Mouse (Mus musculus) lung, embryonic 15.5 days (tissue): ENCODE data around the gene Asic2. TPM values are rescaled to one million over a fixed set of nuclear protein-coding genes. Genes with fewer than 3 reads are reported as not detected.

Source experiments
- ATAC-seq: fragments of 200-750 bp; cut with Nextera tagmentation; 2 replicates; pipeline ENCODE4 v1.8.0; 2017; ENCODE audit warnings: moderate number of reproducible peaks, borderline replicate concordance; ENCODE audit not compliant: low FRiP score, low TSS enrichment; ENCODE audit errors: extremely low read depth
- H3K27ac ChIP-seq: fragments of 300-500 bp; sonication (generic); 2 replicates; pipeline ENCODE4 v1.5.1; 2015; ENCODE audit warnings: moderate library complexity, mild to moderate bottlenecking, inconsistent platforms
- H3K27me3 ChIP-seq: fragments of 300-500 bp; sonication (generic); 2 replicates; pipeline ENCODE4 v1.6.1; 2015; ENCODE audit warnings: inconsistent platforms
- H3K36me3 ChIP-seq: fragments of 300-500 bp; sonication (generic); 2 replicates; pipeline ENCODE4 v1.6.1; 2015; ENCODE audit warnings: inconsistent platforms
- H3K4me1 ChIP-seq: fragments of 300-500 bp; sonication (generic); 2 replicates; pipeline ENCODE4 v1.6.1; 2015; ENCODE audit warnings: inconsistent platforms
- H3K4me2 ChIP-seq: fragments of 300-500 bp; sonication (generic); 2 replicates; pipeline ENCODE4 v1.6.1; 2015; ENCODE audit warnings: inconsistent platforms, mild to moderate bottlenecking, moderate library complexity
- H3K4me3 ChIP-seq: fragments of 300-500 bp; sonication (generic); 2 replicates; pipeline ENCODE4 v1.5.1; 2015; ENCODE audit warnings: mild to moderate bottlenecking, inconsistent platforms
- H3K9ac ChIP-seq: fragments of 300-500 bp; sonication (generic); 2 replicates; pipeline ENCODE4 v1.6.1; 2015; ENCODE audit warnings: inconsistent platforms
- H3K9me3 ChIP-seq: fragments of 300-500 bp; sonication (generic); 2 replicates; pipeline ENCODE4 v1.6.1; 2016; ENCODE audit warnings: inconsistent platforms
- WGBS: fragments of 180-500 bp; shearing (Covaris S2); methylation state at CpG from one replicate; pipeline ENCODE4 v1.1.7; 2015; 5-methylcytosine and 5-hydroxymethylcytosine counted together
- polyA plus RNA-seq: library from polyadenylated mRNA; unstranded; fragments of >200 nt; fragmentation: Nextera tagmentation; extraction: Ambion mirVana; gene quantifications from 2 replicates; pipeline ENCODE4 v1.2.1, GENCODE M21; 2015

The Asic2 gene
- polyA plus RNA-seq, 1 experiment from 2014 or later: 0.37 TPM

DNA sequence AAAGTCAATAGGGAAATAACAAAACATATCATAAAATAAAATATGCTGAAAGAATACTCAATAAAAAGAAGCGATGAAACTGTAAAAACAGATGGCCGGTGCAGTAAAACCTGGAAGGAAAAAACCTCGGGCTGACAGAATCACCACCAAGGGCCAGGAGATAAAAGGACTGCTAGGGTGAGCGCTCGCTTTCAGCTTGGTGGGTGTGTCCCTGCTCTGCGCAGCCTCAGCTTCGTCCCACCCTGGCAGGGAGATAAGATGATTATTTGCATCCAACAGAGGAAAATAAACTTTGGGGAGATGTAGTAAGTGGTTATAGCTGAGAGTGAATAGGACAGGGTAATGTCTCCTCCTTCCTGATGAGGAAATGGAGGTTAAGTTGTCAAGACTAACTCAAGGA lies 1113.3 kb downstream of the Asic2 start:
- Histone ChIP-seq H3K9me3 (no peaks in the 10 kb centered on the region), H3K4me2 (no peak overlapping the region), H3K27me3 (0 out of 2 replicates have a peak, but pooled peaks cover under 1% of the 10 kb centered on the region), H3K4me3 (no peak overlapping the region), H3K27ac (no peak overlapping the region), H3K4me1 (peaks cover 14% of the 10 kb centered on the region), H3K9ac (no peak overlapping the region), H3K36me3 (no peaks in the 10 kb centered on the region)
- no peak for ATAC-seq
- WGBS: 43% methylated on average over 7 of the region's 7 CpGs

- no peaks in the 10 kb centered on the region for H3K9me3 ChIP-seq
- H3K4me1 ChIP-seq: peaks cover 14% of the 10 kb centered on the region
- H3K4me2 ChIP-seq: no peak overlapping the region
- no peak overlapping the region for H3K4me3 ChIP-seq
- ATAC-seq: no peak
- H3K27me3 ChIP-seq: no peaks in the 10 kb centered on the region
- 80% methylated on average over 11 of the region's 11 CpGs for WGBS
- H3K27ac ChIP-seq: no peak overlapping the region
- no peaks in the 10 kb centered on the region for H3K36me3 ChIP-seq
- no peak overlapping the region for H3K9ac ChIP-seq
Measured at GRCm38 (mm10) chr11:80854430-80854829, 1113.8 kb downstream of the Asic2 start.

DNA sequence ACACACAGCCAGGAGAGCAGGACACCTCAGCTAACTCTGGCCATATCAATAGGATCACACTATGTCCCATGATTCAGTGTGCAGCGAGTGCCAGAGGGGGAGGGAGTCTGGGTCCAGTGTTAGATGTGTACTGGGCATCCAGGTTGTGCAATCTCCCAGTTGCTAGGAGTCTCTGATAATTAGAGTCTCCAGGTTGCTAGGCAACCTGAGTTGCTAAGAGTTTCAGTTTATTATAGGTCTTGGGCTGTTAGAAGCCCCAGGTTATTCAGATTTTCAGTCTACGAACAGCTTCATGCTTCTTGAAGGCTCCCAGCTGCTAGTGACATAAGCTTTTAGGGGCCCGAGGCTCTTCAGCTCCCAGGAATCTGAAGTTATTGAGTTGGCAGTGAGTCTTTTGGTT lies 1115.2 kb downstream of the Asic2 start:
- peak; percentile 52; the same call in 1 of the 2 replicates for ATAC-seq
- Histone ChIP-seq H3K9me3 (no peaks in the 10 kb centered on the region), H3K27ac (no peak overlapping the region), H3K4me3 (no peak overlapping the region), H3K4me2 (no peak overlapping the region), H3K4me1 (peaks cover 14% of the 10 kb centered on the region), H3K9ac (no peak overlapping the region), H3K27me3 (no peaks in the 10 kb centered on the region), H3K36me3 (no peaks in the 10 kb centered on the region)
- 15% methylated on average over 3 of the region's 3 CpGs for WGBS

- Histone ChIP-seq H3K27me3 (no peaks in the 10 kb centered on the region), H3K4me2 (no peak overlapping the region), H3K9ac (no peak overlapping the region), H3K4me1 (peaks cover 14% of the 10 kb centered on the region), H3K27ac (no peak overlapping the region), H3K4me3 (no peak overlapping the region), H3K36me3 (no peaks in the 10 kb centered on the region), H3K9me3 (no peaks in the 10 kb centered on the region)
- ATAC-seq: no peak
- WGBS: 44% methylated on average over 5 of the region's 5 CpGs
Measured at GRCm38 (mm10) chr11:80851859-80852258, 1116.4 kb downstream of the Asic2 start.

- no peak for ATAC-seq
- Histone ChIP-seq H3K4me2 (no peak overlapping the region), H3K27ac (no peak overlapping the region), H3K36me3 (no peaks in the 10 kb centered on the region), H3K4me3 (no peak overlapping the region), H3K9ac (no peak overlapping the region), H3K9me3 (no peaks in the 10 kb centered on the region), H3K27me3 (no peaks in the 10 kb centered on the region), H3K4me1 (peaks cover 12% of the 10 kb centered on the region)
- WGBS: 59% methylated on average over 5 of the region's 5 CpGs
Measured at GRCm38 (mm10) chr11:80848131-80848530, 1120.1 kb downstream of the Asic2 start.

- H3K4me2 ChIP-seq: no peak overlapping the region
- H3K36me3 ChIP-seq: no peaks in the 10 kb centered on the region
- peak; percentile 45; the same call in 1 of the 2 replicates for ATAC-seq
- H3K9me3 ChIP-seq: no peaks in the 10 kb centered on the region
- 14% methylated on average over 3 of the region's 3 CpGs for WGBS
- H3K4me1 ChIP-seq: no peaks in the 10 kb centered on the region
- 0 out of 2 replicates have a peak overlapping the region, but pooled peaks have one; percentile 16 for H3K27ac ChIP-seq
- H3K27me3 ChIP-seq: 0 out of 2 replicates have a peak, but pooled peaks cover 4% of the 10 kb centered on the region
- H3K9ac ChIP-seq: no peak overlapping the region
- no peak overlapping the region for H3K4me3 ChIP-seq
Measured at GRCm38 (mm10) chr11:80846115-80846514, 1122.1 kb downstream of the Asic2 start.

- no peak overlapping the region for H3K4me2 ChIP-seq
- 24% methylated on average over 7 of the region's 7 CpGs for WGBS
- H3K4me3 ChIP-seq: no peak overlapping the region
- peak overlapping the region; percentile 16; the same call in 1 of the 2 replicates for H3K27ac ChIP-seq
- H3K27me3 ChIP-seq: 0 out of 2 replicates have a peak, but pooled peaks cover 4% of the 10 kb centered on the region
- no peaks in the 10 kb centered on the region for H3K4me1 ChIP-seq
- H3K36me3 ChIP-seq: no peaks in the 10 kb centered on the region
- no peaks in the 10 kb centered on the region for H3K9me3 ChIP-seq
- no peak overlapping the region for H3K9ac ChIP-seq
- peak; percentile 78 for ATAC-seq
Measured at GRCm38 (mm10) chr11:80845486-80845885, 1122.8 kb downstream of the Asic2 start.

DNA sequence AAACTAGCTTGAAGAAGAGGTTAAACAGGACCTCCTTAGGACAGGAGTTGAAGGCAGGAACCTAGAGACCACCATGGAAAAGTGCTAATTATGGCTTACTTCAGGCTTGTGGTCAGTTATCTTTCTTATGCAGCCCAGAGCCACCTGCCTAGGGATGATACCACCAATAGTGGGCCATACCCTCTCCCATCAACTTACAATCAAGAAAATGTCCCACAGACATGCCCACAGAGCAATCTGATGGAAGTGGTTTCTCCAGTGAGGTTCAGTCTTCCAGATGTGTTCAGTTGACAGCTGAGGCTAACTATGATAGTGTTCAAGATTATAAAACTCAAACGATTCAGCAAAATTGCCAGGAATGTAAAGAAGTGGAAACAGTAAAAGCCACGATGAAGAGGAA lies 1124.8 kb downstream of the Asic2 start:
- Histone ChIP-seq H3K4me1 (no peaks in the 10 kb centered on the region), H3K9me3 (no peaks in the 10 kb centered on the region), H3K4me3 (no peak overlapping the region), H3K9ac (no peak overlapping the region), H3K4me2 (no peak overlapping the region), H3K27me3 (0 out of 2 replicates have a peak, but pooled peaks cover 4% of the 10 kb centered on the region), H3K36me3 (no peaks in the 10 kb centered on the region), H3K27ac (no peak overlapping the region)
- WGBS: 64% methylated on average over 2 of the region's 2 CpGs
- no peak for ATAC-seq

DNA sequence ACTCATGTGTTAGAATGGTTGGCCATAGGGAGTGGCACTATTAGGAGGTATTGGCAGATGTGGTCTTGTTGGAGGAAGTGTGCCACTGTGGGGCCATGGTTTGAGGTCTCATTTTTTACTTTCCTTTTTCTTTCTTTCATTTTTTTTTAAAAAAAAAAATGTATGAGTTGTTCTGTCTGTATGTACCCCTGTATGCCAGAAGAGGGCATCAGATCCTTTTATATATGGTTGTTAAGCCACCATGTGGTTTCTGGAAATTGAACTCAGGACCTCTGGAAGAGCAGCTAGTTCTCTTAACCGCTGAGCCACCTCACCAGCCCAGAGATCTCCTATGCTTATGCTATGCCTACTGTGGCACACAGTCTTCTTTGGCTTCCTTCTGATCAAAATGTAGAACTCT lies 1129.5 kb downstream of the Asic2 start:
- no peak for ATAC-seq
- H3K9ac ChIP-seq: no peak overlapping the region
- 75% methylated on average over 1 of the region's 1 CpGs for WGBS

GRCm38 (mm10) chr11:80835841-80836240 lies 1132.4 kb downstream of the Asic2 start:
- WGBS: 57% methylated on average over 4 of the region's 4 CpGs
- no peak overlapping the region for H3K4me2 ChIP-seq
- no peak overlapping the region for H3K9ac ChIP-seq
- H3K36me3 ChIP-seq: no peaks in the 10 kb centered on the region
- no peak for ATAC-seq
- H3K27me3 ChIP-seq: 0 out of 2 replicates have a peak, but pooled peaks cover 5% of the 10 kb centered on the region
- no peaks in the 10 kb centered on the region for H3K9me3 ChIP-seq
- H3K4me1 ChIP-seq: no peaks in the 10 kb centered on the region
- no peak overlapping the region for H3K27ac ChIP-seq
- no peak overlapping the region for H3K4me3 ChIP-seq

More for the DNA sequence above, 1129.5 kb downstream of the Asic2 start:
- Histone ChIP-seq H3K27me3 (0 out of 2 replicates have a peak, but pooled peaks cover 9% of the 10 kb centered on the region), H3K4me2 (no peak overlapping the region), H3K4me1 (no peaks in the 10 kb centered on the region), H3K4me3 (no peak overlapping the region), H3K36me3 (no peaks in the 10 kb centered on the region), H3K27ac (no peak overlapping the region), H3K9me3 (no peaks in the 10 kb centered on the region)

DNA sequence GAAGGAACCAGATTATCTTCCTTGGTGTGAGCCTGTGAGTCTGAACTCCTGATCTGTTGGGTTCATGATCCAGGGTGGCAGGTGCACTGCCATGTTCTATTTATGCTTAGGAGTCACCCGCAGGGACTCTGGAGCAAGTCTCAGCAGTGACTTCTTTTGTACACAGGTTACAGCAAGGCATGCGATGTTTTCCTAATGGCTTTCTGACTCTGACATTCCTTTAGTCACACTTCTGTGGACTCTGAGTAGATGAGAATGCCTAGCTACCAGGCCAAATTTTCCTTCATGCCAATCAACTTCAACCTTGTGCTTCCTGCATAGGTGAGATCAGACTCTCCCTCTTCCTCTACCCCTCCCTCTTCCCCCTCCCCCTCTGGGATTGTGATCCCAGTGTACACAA lies 1132.9 kb downstream of the Asic2 start:
- WGBS: 65% methylated on average over 2 of the region's 2 CpGs
- no peak for ATAC-seq
- Histone ChIP-seq H3K9me3 (no peaks in the 10 kb centered on the region), H3K27me3 (0 out of 2 replicates have a peak, but pooled peaks cover 5% of the 10 kb centered on the region), H3K4me3 (no peak overlapping the region), H3K4me1 (no peaks in the 10 kb centered on the region), H3K9ac (no peak overlapping the region), H3K36me3 (no peaks in the 10 kb centered on the region), H3K4me2 (no peak overlapping the region), H3K27ac (no peak overlapping the region)
